16 mouse cellular contexts compared by ENCODE assay signal in genomic region chr15:3429417-3429816, GRCm38 (mm10).
"Had no signal": no experiment of that assay in that cellular context is flagged by ENCODE, and none has a peak within 500 bp of the region (broad histone marks: within the 10 kb centered on the region; RNA-seq: fewer than 3 reads in every experiment).

No protein-coding gene starts in this region.

- H3K9ac ChIP-seq: intestine, embryonic 15.5 days; limb, embryonic 13.5 days; liver, embryonic 15.5 days; neural tube, embryonic 13.5 days; stomach, embryonic 15.5 days had no signal

- H3K36me3 ChIP-seq: intestine, embryonic 15.5 days; limb, embryonic 13.5 days; liver, embryonic 15.5 days; midbrain, embryonic 10.5 days; neural tube, embryonic 13.5 days; stomach, embryonic 15.5 days had no signal

- H3K9me3 ChIP-seq: intestine, embryonic 15.5 days; limb, embryonic 13.5 days; liver, embryonic 15.5 days; midbrain, embryonic 10.5 days; neural tube, embryonic 13.5 days; stomach, embryonic 15.5 days had no signal

- H3K27me3 ChIP-seq: intestine, embryonic 15.5 days; limb, embryonic 13.5 days; liver, embryonic 15.5 days; neural tube, embryonic 13.5 days; stomach, embryonic 15.5 days had no signal

- H3K4me2 ChIP-seq: intestine, embryonic 15.5 days; limb, embryonic 13.5 days; liver, embryonic 11.5 days; liver, embryonic 15.5 days; neural tube, embryonic 13.5 days; stomach, embryonic 15.5 days had no signal

- ATAC-seq: intestine, embryonic 15.5 days; lung, postnatal 0 days had no signal

- DNase-seq: kidney, adult 18-20 months; kidney, postnatal 4 days; lung, adult 2 months; lung, postnatal 4 days; midbrain, embryonic 14.5 days; right cerebral cortex, postnatal 14 days; thymus, postnatal 36 days had no signal

- H3K27ac ChIP-seq: intestine, embryonic 15.5 days; layer of hippocampus, adult 2 months; limb, embryonic 13.5 days; liver, embryonic 15.5 days; midbrain, embryonic 10.5 days; neural tube, embryonic 13.5 days; stomach, embryonic 15.5 days had no signal

- H3K4me1 ChIP-seq: liver, embryonic 15.5 days; midbrain, embryonic 10.5 days; neural tube, embryonic 13.5 days had no signal

- H3K4me3 ChIP-seq: intestine, embryonic 15.5 days; layer of hippocampus, adult 2 months; limb, embryonic 13.5 days; liver, embryonic 15.5 days; midbrain, embryonic 10.5 days; neural tube, embryonic 13.5 days; stomach, embryonic 15.5 days had no signal
